Mouse (Mus musculus) hindbrain, embryonic 15.5 days (tissue): ENCODE measurements at regions not wholly inside any gene's neighbourhood (a gene's known extent, or its start where the extent isn't known, plus 50 kb on each side); places are given as distances from the start of the nearest gene placed in this dataset.

Experiments used
- ATAC-seq: fragments of 200-750 bp; cut with Nextera tagmentation; 2 replicates; pipeline ENCODE4 v1.8.0; 2017; ENCODE audit warnings: low read depth, moderate number of reproducible peaks, moderate TSS enrichment; ENCODE audit not compliant: low FRiP score
- H3K27ac ChIP-seq: fragments of 300-500 bp; sonication (generic); replicated peaks from 2 replicates; pipeline ENCODE4 v1.5.1; 2015; ENCODE audit warnings: mild to moderate bottlenecking, inconsistent platforms
- H3K27me3 ChIP-seq: fragments of 300-500 bp; sonication (generic); 2 replicates; pipeline ENCODE4 v1.6.1; 2015; ENCODE audit warnings: control low read depth, inconsistent platforms
- H3K36me3 ChIP-seq: fragments of 300-500 bp; sonication (generic); 2 replicates; pipeline ENCODE4 v1.6.1; 2015; ENCODE audit warnings: control low read depth, inconsistent platforms
- H3K4me1 ChIP-seq: fragments of 300-500 bp; sonication (generic); replicated peaks from 2 replicates; pipeline ENCODE4 v1.6.1; 2015; ENCODE audit warnings: control low read depth, inconsistent platforms
- H3K4me2 ChIP-seq: fragments of 300-500 bp; sonication (generic); 2 replicates; pipeline ENCODE4 v1.6.1; 2015; ENCODE audit warnings: moderate library complexity, mild to moderate bottlenecking, inconsistent platforms
- H3K4me3 ChIP-seq: fragments of 300-500 bp; sonication (generic); 2 replicates; pipeline ENCODE4 v1.5.1; 2015; ENCODE audit warnings: mild to moderate bottlenecking, inconsistent platforms
- H3K9ac ChIP-seq: fragments of 300-500 bp; sonication (generic); 2 replicates; pipeline ENCODE4 v1.6.1; 2015; ENCODE audit warnings: inconsistent platforms
- H3K9me3 ChIP-seq: fragments of 300-500 bp; sonication (generic); 2 replicates; pipeline ENCODE4 v1.6.1; 2016; ENCODE audit warnings: control low read depth, inconsistent platforms
- WGBS: fragments of 180-500 bp; shearing (Covaris S2); methylation state at CpG from one replicate; pipeline ENCODE4 v1.1.7; 2015; 5-methylcytosine and 5-hydroxymethylcytosine counted together

DNA sequence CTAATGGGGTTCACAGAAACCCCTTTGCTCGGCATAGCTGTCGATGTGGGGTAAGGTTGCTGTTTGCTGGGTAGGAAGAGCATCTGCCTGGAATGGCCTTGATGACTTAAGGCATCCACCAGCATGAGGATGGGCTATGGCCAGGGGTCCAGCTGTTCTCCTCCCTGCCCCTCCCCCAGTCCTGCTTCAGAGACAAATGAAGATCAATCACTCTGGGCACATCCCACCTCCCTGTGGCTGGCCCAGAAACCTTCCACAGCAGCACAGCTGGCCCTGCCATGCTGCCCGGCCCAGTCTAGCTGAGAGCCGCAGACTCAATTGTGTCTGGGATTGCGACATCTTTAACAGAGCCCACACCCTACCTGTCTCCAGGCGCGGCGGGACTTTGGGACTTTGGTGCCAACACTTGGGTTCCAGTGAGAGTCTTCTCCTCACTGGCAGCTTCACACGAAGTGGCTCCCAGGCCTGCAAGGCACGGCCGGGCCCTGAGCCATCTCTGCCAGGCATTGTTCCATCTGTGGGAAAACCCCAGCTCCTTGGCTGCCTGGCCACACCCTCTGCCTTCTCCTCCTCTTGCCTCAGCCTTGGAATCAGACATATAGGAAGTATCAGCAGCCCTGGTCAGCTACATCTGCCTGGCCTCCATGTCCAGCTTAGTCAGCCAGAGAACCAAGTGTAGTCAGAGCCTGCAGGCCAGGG is 149.6 kb upstream of the A530016L24Rik start:
- Histone ChIP-seq H3K27ac (no peak overlapping the region), H3K4me3 (no peak overlapping the region), H3K9me3 (no peaks in the 10 kb centered on the region), H3K4me1 (peaks cover 50% of the 10 kb centered on the region), H3K9ac (no peak overlapping the region), H3K36me3 (no peaks in the 10 kb centered on the region), H3K4me2 (no peak overlapping the region), H3K27me3 (no peaks in the 10 kb centered on the region)
- WGBS, result 51% methylated on average over 11 of the region's 11 CpGs
- ATAC-seq, result no peak

DNA sequence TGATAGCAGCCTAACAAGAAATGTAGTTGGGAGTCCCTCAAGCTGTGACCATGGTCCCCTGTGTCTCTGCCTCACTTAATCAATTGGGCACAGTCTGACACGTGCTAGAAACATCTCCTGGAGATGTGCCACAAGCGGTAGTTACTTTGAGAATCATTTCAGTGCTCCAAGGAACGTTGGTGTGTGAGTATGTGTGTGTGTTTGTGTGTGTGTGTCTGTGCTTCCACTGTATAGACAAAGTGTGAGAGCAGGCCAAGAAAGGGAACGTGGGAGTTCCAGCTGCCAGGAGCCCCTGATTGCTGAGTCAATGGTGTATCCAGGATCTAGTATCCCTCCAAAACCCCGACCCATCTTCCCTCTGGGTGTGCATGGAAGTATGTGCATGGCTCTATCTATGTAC is 149.0 kb upstream of the A530016L24Rik start:
- Histone ChIP-seq H3K27me3 (no peaks in the 10 kb centered on the region), H3K9me3 (no peaks in the 10 kb centered on the region), H3K4me3 (no peak overlapping the region), H3K4me1 (peaks cover 44% of the 10 kb centered on the region), H3K36me3 (no peaks in the 10 kb centered on the region), H3K9ac (no peak overlapping the region), H3K27ac (no peak overlapping the region), H3K4me2 (no peak overlapping the region)
- no peak for ATAC-seq
- WGBS, result 51% methylated on average over 5 of the region's 5 CpGs

DNA sequence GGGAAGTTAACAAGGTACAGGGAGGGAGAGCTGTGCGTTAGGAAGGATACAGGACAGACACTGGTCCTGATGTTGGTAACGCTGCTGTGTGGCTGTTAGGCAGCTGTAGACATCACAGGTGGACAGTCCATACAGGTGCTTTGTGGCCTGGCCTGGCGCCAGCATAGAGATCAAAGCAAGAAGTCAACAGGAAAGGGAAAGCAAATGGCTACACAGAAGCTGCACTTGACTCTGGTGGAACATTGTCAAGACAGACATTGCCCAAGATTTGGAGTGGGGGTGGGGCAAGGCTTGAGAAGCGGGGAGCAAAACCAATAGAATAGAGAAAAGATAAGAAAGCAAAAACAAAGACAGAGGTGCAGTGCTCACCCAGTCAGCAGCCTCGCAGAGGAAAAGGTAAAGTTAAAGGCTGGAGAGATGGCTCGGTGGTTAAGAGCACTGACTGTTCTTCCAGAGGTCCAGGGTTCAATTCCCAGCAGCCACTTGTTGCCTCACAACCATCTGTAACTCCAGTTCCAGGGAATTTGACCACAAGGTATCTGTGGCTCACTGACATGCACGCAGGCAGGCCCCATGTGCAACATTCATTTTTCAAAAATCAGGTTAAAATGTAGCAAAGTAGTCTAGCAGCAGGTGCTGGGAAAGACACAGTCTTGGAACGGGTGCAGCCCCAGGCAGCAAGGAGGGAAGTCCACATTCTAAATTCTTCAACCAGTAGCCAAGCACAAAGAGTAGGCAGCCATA is 147.3 kb upstream of the A530016L24Rik start:
- Histone ChIP-seq H3K4me2 (no peak overlapping the region), H3K4me1 (peaks cover 28% of the 10 kb centered on the region), H3K36me3 (no peaks in the 10 kb centered on the region), H3K27ac (no peak overlapping the region), H3K9ac (no peak overlapping the region), H3K4me3 (no peak overlapping the region), H3K9me3 (no peaks in the 10 kb centered on the region), H3K27me3 (no peaks in the 10 kb centered on the region)
- WGBS, result 85% methylated on average over 8 of the region's 8 CpGs
- no peak for ATAC-seq

DNA sequence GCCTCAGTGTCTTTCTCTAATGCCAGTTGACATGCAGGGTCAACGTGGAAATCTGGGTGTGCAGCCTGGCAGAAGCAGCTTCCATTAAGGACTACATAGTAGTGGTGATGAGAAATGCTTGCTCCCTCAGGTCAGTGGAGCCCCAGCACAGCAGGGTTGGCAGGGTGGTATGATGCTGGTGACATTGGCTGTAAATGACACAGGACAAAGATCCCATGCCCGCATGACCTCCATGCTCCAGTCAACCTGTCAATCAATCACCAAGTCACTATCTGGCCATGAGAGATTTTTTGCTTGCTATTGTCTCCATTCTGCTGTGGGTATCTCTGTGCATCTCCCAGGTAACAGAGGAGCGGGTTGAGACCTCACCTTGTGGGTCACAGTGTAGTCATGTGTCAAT is 146.2 kb upstream of the A530016L24Rik start:
- H3K4me1 ChIP-seq, result peaks cover 18% of the 10 kb centered on the region
- no peaks in the 10 kb centered on the region for H3K36me3 ChIP-seq
- H3K4me2 ChIP-seq, result no peak overlapping the region
- no peaks in the 10 kb centered on the region for H3K27me3 ChIP-seq
- no peak for ATAC-seq
- WGBS, result 78% methylated on average over 3 of the region's 3 CpGs
- H3K9me3 ChIP-seq, result no peaks in the 10 kb centered on the region
- H3K27ac ChIP-seq, result no peak overlapping the region
- no peak overlapping the region for H3K9ac ChIP-seq
- H3K4me3 ChIP-seq, result no peak overlapping the region

DNA sequence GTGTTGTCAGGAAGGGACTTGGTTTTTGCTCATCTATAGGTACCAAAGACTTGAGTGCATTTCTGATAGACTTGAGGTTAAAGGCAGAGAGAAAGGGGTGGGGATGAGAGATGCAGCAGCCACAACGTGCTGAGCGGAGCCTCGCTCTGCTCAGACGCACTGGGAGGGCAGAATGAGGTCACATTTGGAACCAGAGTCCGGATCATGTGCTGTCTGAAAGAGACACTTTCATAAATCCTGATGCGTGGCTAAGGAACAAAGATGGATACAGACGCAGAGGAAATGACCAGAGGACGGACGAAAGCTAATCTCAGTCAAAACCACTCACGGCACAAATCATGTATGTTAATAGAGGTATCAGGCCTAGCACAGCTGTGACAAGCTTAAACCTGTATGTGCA is 145.0 kb upstream of the A530016L24Rik start:
- Histone ChIP-seq H3K27ac (no peak overlapping the region), H3K9me3 (no peaks in the 10 kb centered on the region), H3K27me3 (no peaks in the 10 kb centered on the region), H3K36me3 (no peaks in the 10 kb centered on the region), H3K4me2 (no peak overlapping the region), H3K4me1 (peaks cover 12% of the 10 kb centered on the region), H3K9ac (no peak overlapping the region), H3K4me3 (no peak overlapping the region)
- ATAC-seq, result no peak
- 60% methylated on average over 10 of the region's 10 CpGs for WGBS

DNA sequence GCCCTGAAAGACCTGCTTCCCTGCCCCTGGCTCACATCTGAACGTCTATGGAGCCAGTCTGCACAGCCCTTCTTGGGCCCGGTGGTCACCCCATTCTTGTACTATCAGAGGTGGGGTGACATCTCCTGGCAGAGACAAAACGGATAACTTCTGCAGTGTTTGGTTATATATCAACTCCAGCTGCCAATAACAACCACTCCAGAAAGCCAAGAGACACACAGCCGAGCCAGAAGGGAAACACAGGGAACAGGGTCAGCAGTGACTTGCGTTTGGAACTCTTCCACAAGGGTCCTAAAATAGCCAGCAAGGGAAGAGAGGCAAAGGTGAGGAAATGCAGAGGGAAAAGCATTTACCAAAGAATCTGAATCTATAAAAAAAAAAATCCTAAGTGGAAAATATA is 143.5 kb upstream of the A530016L24Rik start:
- WGBS, result 81% methylated on average over 5 of the region's 5 CpGs

DNA sequence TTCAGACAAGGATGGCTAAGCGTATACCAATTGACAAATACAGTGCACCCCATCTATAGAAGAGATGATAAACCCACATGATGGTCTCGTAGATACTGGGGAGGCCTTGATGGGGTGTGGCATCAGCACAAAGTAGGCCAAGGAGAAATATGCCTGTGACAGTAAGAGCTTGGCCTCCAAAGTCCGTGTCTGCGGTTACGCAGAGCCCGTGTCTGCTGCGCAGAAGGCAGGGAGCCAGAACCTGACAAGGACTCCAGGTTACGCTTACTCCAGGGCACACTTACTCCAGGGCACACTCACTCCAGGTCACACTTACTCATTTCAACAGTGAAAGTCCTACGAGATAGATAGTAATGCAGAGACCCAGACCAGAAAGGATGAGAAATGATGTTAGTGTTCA is 141.1 kb upstream of the A530016L24Rik start:
- H3K4me3 ChIP-seq, result no peak overlapping the region
- no peak overlapping the region for H3K9ac ChIP-seq
- no peak overlapping the region for H3K27ac ChIP-seq
- H3K27me3 ChIP-seq, result no peaks in the 10 kb centered on the region
- no peaks in the 10 kb centered on the region for H3K36me3 ChIP-seq
- H3K4me1 ChIP-seq, result peaks cover 17% of the 10 kb centered on the region
- H3K4me2 ChIP-seq, result no peak overlapping the region
- 96% methylated on average over 9 of the region's 9 CpGs for WGBS
- ATAC-seq, result no peak
- no peaks in the 10 kb centered on the region for H3K9me3 ChIP-seq

More for the DNA sequence above, 143.5 kb upstream of the A530016L24Rik start:
- H3K9ac ChIP-seq, result no peak overlapping the region
- H3K4me2 ChIP-seq, result no peak overlapping the region
- no peak for ATAC-seq
- H3K4me3 ChIP-seq, result no peak overlapping the region
- H3K27ac ChIP-seq, result no peak overlapping the region
- peaks cover 13% of the 10 kb centered on the region for H3K4me1 ChIP-seq
- H3K9me3 ChIP-seq, result no peaks in the 10 kb centered on the region
- no peaks in the 10 kb centered on the region for H3K27me3 ChIP-seq
- H3K36me3 ChIP-seq, result no peaks in the 10 kb centered on the region

DNA sequence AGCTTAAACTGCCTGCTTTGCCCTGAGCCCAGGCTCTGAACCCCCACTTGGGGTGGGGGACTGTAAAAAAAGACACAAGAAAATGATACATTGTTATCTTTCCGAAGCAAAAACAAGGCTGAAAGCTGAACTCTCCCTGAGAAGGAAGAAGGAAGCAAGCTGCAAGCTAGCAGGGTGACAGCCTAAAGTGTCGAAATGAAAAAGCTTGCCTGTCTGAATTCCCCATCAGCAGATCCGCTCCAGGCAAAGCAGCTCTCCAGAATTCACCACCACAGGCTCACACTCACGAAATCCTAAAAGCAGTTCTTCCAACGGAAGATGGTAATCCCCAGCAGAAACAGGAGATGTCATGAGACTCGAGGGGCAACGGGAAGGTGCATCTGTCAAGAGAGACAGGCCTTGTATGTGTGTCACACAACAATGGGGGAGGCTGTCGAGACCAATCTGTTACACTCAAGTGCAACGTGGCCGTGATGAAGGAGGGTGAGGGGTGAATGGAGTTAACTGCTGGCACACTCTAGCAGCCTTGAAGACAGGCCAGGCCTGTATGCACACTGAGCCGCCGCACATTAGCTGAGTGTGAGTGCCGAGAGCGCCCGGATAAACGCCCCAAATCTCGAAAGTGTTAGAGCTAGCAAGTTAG is 139.5 kb upstream of the A530016L24Rik start:
- 33% methylated on average over 17 of the region's 17 CpGs for WGBS
- no peaks in the 10 kb centered on the region for H3K9me3 ChIP-seq
- no peak for ATAC-seq
- H3K9ac ChIP-seq, result no peak overlapping the region
- peaks cover 17% of the 10 kb centered on the region for H3K4me1 ChIP-seq
- peak overlapping the region; percentile 55 for H3K27ac ChIP-seq
- H3K4me3 ChIP-seq, result no peak overlapping the region
- no peaks in the 10 kb centered on the region for H3K27me3 ChIP-seq
- no peak overlapping the region for H3K4me2 ChIP-seq
- no peaks in the 10 kb centered on the region for H3K36me3 ChIP-seq

DNA sequence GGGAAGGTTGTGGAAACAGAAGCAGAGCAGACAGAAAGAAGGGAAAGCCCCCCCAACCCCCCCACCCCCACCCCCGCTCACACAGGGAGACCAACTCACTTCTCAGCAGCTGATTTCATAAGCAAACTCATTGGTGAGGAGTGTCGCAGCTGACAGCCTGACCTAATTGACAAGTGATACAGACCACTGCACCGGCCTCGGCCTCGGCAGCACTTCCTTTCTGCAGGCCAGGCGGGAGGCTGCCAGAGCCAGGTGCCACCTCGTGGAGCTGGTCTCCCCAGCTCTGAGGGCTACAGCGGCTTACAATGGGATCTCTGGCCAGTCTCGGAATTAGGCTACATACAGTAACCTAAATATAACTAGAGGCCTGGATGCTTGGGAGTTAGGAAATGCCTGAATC is 138.5 kb upstream of the A530016L24Rik start:
- ATAC-seq, result 0 out of 2 replicates have a peak, but pooled peaks have one; percentile 19
- peak overlapping the region; percentile 55; the same call in 1 of the 2 replicates for H3K27ac ChIP-seq

DNA sequence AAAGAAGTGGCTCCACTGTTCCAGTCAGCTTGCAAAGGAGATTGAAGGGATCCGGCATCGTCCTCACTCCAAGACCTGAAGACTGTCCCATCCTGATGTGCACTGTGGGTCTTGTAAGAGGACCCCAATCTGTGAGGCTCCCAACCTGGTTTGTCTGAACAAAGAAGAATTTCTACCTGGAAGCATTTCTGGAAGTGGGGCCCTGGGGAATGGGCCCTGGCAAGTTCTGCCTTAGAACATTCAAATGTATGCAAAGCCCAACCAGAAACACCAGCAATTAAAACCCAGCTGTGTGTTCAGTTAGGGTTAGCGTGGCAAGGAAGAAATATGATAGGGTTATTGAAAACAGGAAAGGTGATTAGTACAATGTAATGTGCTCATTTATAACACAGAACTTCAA is 125.9 kb upstream of the A530016L24Rik start:
- H3K27ac ChIP-seq, result no peak overlapping the region
- H3K9me3 ChIP-seq, result no peaks in the 10 kb centered on the region
- H3K36me3 ChIP-seq, result no peaks in the 10 kb centered on the region
- no peaks in the 10 kb centered on the region for H3K27me3 ChIP-seq
- no peak overlapping the region for H3K9ac ChIP-seq
- WGBS, result 80% methylated on average over 3 of the region's 3 CpGs
- no peak overlapping the region for H3K4me2 ChIP-seq
- no peaks in the 10 kb centered on the region for H3K4me1 ChIP-seq
- H3K4me3 ChIP-seq, result no peak overlapping the region
- no peak for ATAC-seq

More for the DNA sequence above, 138.5 kb upstream of the A530016L24Rik start:
- Histone ChIP-seq H3K36me3 (no peaks in the 10 kb centered on the region), H3K9me3 (no peaks in the 10 kb centered on the region), H3K4me2 (no peak overlapping the region), H3K27me3 (no peaks in the 10 kb centered on the region), H3K9ac (no peak overlapping the region), H3K4me1 (peaks cover 17% of the 10 kb centered on the region), H3K4me3 (no peak overlapping the region)
- WGBS, result 32% methylated on average over 9 of the region's 9 CpGs

DNA sequence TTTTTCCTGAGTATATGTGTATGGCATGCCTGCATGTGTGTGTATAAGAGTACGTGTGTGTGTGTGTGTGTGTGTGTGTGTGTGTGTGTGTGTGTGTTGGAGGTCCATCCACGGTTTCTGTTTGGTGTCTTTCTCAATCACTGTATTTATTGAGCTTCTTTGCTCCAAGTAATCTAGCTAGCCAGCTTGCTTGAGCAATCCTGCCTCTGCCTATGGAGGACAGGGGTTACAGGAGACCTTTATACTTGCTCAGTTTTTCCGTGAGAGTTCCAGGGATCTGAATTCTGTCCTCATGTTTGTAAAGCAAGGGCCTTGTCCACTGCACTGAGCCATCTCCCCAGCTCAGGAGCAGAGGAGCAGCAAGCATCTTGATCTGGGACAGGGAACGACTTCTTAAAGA is 122.0 kb upstream of the A530016L24Rik start:
- H3K27me3 ChIP-seq, result no peaks in the 10 kb centered on the region; the same call in 1 of the 2 replicates
- no peaks in the 10 kb centered on the region for H3K36me3 ChIP-seq
- WGBS, result 82% methylated on average over 4 of the region's 4 CpGs
- H3K4me2 ChIP-seq, result no peak overlapping the region
- H3K27ac ChIP-seq, result no peak overlapping the region
- ATAC-seq, result no peak
- peaks cover 8% of the 10 kb centered on the region for H3K4me1 ChIP-seq
- no peak overlapping the region for H3K9ac ChIP-seq
- no peak overlapping the region for H3K4me3 ChIP-seq
- H3K9me3 ChIP-seq, result no peaks in the 10 kb centered on the region

DNA sequence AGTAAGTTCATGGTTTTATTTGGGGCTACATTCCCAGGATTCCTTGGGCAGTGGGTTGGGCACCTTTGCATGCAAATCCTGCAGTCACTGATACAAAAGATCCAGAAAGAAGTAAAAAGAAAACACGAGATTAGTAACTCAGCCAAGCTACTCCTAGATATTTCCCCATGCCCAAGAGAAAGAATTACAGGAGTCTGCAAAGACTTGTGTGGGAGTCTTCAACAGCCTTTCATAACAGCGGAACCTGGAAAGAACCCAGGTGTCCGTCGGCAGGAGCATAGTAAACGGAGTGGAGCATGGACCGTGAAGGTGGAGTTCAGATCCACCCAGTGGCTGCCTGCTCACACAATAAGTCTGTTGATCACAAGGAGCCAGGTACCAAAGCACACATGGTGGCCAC is 121.1 kb upstream of the A530016L24Rik start:
- Histone ChIP-seq H3K4me1 (peaks cover 15% of the 10 kb centered on the region), H3K4me3 (no peak overlapping the region), H3K4me2 (no peak overlapping the region), H3K27me3 (no peaks in the 10 kb centered on the region; the same call in 1 of the 2 replicates), H3K9ac (no peak overlapping the region), H3K27ac (no peak overlapping the region), H3K9me3 (no peaks in the 10 kb centered on the region), H3K36me3 (no peaks in the 10 kb centered on the region)
- ATAC-seq, result no peak
- 89% methylated on average over 6 of the region's 6 CpGs for WGBS
